Mouse (Mus musculus) forebrain, embryonic 14.5 days (tissue): ENCODE measurements at regions not wholly inside any gene's neighbourhood (a gene's known extent, or its start where the extent isn't known, plus 50 kb on each side); places are given as distances from the start of the nearest gene placed in this dataset.

Experiments used
- ATAC-seq: fragments of 200-750 bp; cut with Nextera tagmentation; 2 replicates; pipeline ENCODE4 v1.8.0; 2017; ENCODE audit warnings: mild to moderate bottlenecking, moderate library complexity
- DNase-seq: peaks from one replicate; pipeline ENCODE4 v3.0.0-alpha.2; 2015; ENCODE audit warnings: low spot score
- H3K27ac ChIP-seq: fragments of 300-500 bp; sonication (generic); 2 replicates; pipeline ENCODE4 v1.5.1; 2014; ENCODE audit warnings: low read depth, mild to moderate bottlenecking, control low read depth, low read length, moderate library complexity
- H3K27me3 ChIP-seq: fragments of 300-500 bp; sonication (generic); replicated peaks from 2 replicates; pipeline ENCODE4 v1.6.1; 2014; ENCODE audit warnings: low read length, control low read depth, mixed read lengths; ENCODE audit not compliant: control insufficient read depth, insufficient read depth
- H3K36me3 ChIP-seq: fragments of 300-500 bp; sonication (generic); 2 replicates; pipeline ENCODE4 v1.6.1; 2014; ENCODE audit warnings: low read length, control low read depth; ENCODE audit not compliant: control insufficient read depth, insufficient read depth
- H3K4me1 ChIP-seq: fragments of 300-500 bp; sonication (generic); 2 replicates; pipeline ENCODE4 v1.6.1; 2014; ENCODE audit warnings: antibody characterized with exemption, low read length, control low read depth; ENCODE audit not compliant: control insufficient read depth, insufficient read depth
- H3K4me2 ChIP-seq: fragments of 300-500 bp; sonication (generic); 2 replicates; pipeline ENCODE4 v1.6.1; 2014; ENCODE audit warnings: mild to moderate bottlenecking, control low read depth, low read length
- H3K4me3 ChIP-seq: fragments of 300-500 bp; sonication (generic); 2 replicates; pipeline ENCODE4 v1.5.1; 2014; ENCODE audit warnings: low read depth, low read length, control low read depth
- H3K9ac ChIP-seq: fragments of 300-500 bp; sonication (generic); 2 replicates; pipeline ENCODE4 v1.6.1; 2014; ENCODE audit warnings: mild to moderate bottlenecking, low read length, control low read depth, moderate library complexity
- H3K9me3 ChIP-seq: fragments of 300-500 bp; sonication (generic); replicated peaks from 2 replicates; pipeline ENCODE4 v1.6.1; 2016; ENCODE audit warnings: low read length, control low read depth, mixed read lengths; ENCODE audit not compliant: control insufficient read depth
- WGBS: fragments of 180-500 bp; shearing (Covaris S2); extraction: QIAGEN DNeasy Blood & Tissue Kit; methylation state at CpG from one replicate; pipeline ENCODE4 v1.1.7; 2014; 5-methylcytosine and 5-hydroxymethylcytosine counted together

DNA sequence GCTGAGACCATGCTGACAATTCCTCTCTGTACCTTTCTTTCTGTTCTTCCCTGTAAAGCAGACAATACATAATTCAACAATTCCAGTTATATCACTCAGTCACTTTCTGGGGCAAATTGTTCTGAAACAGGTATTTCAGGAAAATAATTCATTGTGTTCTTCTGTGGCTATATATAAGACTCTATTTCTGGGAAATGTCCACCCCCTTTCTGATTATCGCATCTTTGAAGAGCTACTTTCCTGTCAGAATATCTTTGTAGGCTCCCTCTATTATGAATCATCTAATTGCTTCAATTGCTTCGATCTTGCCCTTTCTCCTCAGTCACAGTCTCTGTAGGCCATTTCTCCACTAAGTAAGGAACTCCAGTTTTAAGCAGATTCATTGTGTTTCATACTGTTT lies 1408.9 kb downstream of the Basp1 start:
- H3K4me3 ChIP-seq = no peak overlapping the region
- DNase-seq (no peak), ATAC-seq (no peak)
- WGBS = 85% methylated on average over 2 of the region's 2 CpGs
- H3K4me2 ChIP-seq = no peak overlapping the region
- no peaks in the 10 kb centered on the region for H3K9me3 ChIP-seq
- H3K36me3 ChIP-seq = no peaks in the 10 kb centered on the region
- H3K9ac ChIP-seq = no peak overlapping the region
- H3K4me1 ChIP-seq = no peaks in the 10 kb centered on the region
- H3K27ac ChIP-seq = no peak overlapping the region
- no peaks in the 10 kb centered on the region for H3K27me3 ChIP-seq

DNA sequence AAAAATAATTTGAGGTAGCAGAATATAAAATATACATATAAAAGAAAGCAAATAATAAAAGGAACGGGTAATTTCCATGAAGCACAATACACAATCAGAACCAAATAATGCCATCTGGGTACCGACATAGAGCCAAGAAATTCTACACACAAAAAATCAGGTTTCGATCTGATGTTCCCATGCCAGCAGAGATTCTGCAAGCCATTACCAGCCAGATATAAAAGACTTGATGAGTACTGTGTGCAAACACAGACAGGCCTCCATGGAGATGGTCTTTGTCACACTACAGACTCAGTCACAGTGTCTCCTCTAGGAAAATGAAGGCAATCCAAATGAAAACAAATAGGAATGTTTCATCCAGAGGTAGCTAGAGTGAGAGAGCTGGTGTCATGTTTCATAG lies 1430.7 kb downstream of the Cdh18 start:
- ATAC-seq (no peak), DNase-seq (peak; percentile 15)
- Histone ChIP-seq H3K4me3 (no peak overlapping the region), H3K4me2 (no peak overlapping the region), H3K27me3 (no peaks in the 10 kb centered on the region), H3K36me3 (no peaks in the 10 kb centered on the region), H3K9ac (no peak overlapping the region), H3K4me1 (no peaks in the 10 kb centered on the region), H3K27ac (no peak overlapping the region), H3K9me3 (no peaks in the 10 kb centered on the region)
- 77% methylated on average over 3 of the region's 3 CpGs for WGBS
